Mouse (Mus musculus) lung, embryonic 15.5 days (tissue): ENCODE results near the gene Mindy4. TPM values are rescaled to one million over a fixed set of nuclear protein-coding genes. Genes with fewer than 3 reads are reported as not detected.
A peak's percentile ranks its signal among the peaks of the same experiment; 100 is the strongest.

Source experiments
- ATAC-seq: fragments of 200-750 bp; cut with Nextera tagmentation; 2 replicates; pipeline ENCODE4 v1.8.0; 2017; ENCODE audit warnings: moderate number of reproducible peaks, borderline replicate concordance; ENCODE audit not compliant: low FRiP score, low TSS enrichment; ENCODE audit errors: extremely low read depth
- H3K27ac ChIP-seq: fragments of 300-500 bp; sonication (generic); 2 replicates; pipeline ENCODE4 v1.5.1; 2015; ENCODE audit warnings: moderate library complexity, mild to moderate bottlenecking, inconsistent platforms
- H3K27me3 ChIP-seq: fragments of 300-500 bp; sonication (generic); 2 replicates; pipeline ENCODE4 v1.6.1; 2015; ENCODE audit warnings: inconsistent platforms
- H3K36me3 ChIP-seq: fragments of 300-500 bp; sonication (generic); 2 replicates; pipeline ENCODE4 v1.6.1; 2015; ENCODE audit warnings: inconsistent platforms
- H3K4me1 ChIP-seq: fragments of 300-500 bp; sonication (generic); 2 replicates; pipeline ENCODE4 v1.6.1; 2015; ENCODE audit warnings: inconsistent platforms
- H3K4me2 ChIP-seq: fragments of 300-500 bp; sonication (generic); 2 replicates; pipeline ENCODE4 v1.6.1; 2015; ENCODE audit warnings: inconsistent platforms, mild to moderate bottlenecking, moderate library complexity
- H3K4me3 ChIP-seq: fragments of 300-500 bp; sonication (generic); 2 replicates; pipeline ENCODE4 v1.5.1; 2015; ENCODE audit warnings: mild to moderate bottlenecking, inconsistent platforms
- H3K9ac ChIP-seq: fragments of 300-500 bp; sonication (generic); 2 replicates; pipeline ENCODE4 v1.6.1; 2015; ENCODE audit warnings: inconsistent platforms
- H3K9me3 ChIP-seq: fragments of 300-500 bp; sonication (generic); 2 replicates; pipeline ENCODE4 v1.6.1; 2016; ENCODE audit warnings: inconsistent platforms
- WGBS: fragments of 180-500 bp; shearing (Covaris S2); methylation state at CpG from one replicate; pipeline ENCODE4 v1.1.7; 2015; 5-methylcytosine and 5-hydroxymethylcytosine counted together
- polyA plus RNA-seq: library from polyadenylated mRNA; unstranded; fragments of >200 nt; fragmentation: Nextera tagmentation; extraction: Ambion mirVana; gene quantifications from 2 replicates; pipeline ENCODE4 v1.2.1, GENCODE M21; 2015

The Mindy4 gene
- polyA plus RNA-seq, 1 experiment from 2014 or later, result 16.4 TPM

- no peak for ATAC-seq
- H3K36me3 ChIP-seq, result no peaks in the 10 kb centered on the region
- no peak overlapping the region for H3K27ac ChIP-seq
- no peak overlapping the region for H3K4me3 ChIP-seq
- H3K4me1 ChIP-seq, result peaks cover 44% of the 10 kb centered on the region
- H3K4me2 ChIP-seq, result no peak overlapping the region
- no peaks in the 10 kb centered on the region for H3K27me3 ChIP-seq
- no peak overlapping the region for H3K9ac ChIP-seq
- no peaks in the 10 kb centered on the region for H3K9me3 ChIP-seq
- 90% methylated on average over 10 of the region's 10 CpGs for WGBS
Observed at GRCm38 (mm10) chr6:55345264-55345663, 142.1 kb downstream of the Mindy4 start.

DNA sequence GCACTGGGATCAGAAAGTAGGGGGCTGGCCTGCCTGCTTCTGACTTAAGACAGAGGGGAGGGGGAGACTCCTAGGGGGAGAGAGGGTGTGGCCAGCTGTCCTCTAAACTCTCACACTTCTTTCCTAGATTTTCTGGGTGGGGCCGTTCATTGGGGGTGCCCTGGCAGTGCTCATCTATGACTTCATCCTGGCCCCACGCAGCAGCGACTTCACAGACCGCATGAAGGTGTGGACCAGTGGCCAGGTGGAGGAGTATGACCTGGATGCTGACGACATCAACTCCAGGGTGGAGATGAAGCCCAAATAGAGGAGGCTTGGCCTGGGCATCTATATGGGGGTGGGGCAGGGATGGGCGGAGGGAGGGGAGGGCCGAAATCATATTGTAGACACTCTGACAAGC is 143.3 kb downstream of the Mindy4 start:
- ATAC-seq, result no peak
- WGBS, result 76% methylated on average over 7 of the region's 7 CpGs

DNA sequence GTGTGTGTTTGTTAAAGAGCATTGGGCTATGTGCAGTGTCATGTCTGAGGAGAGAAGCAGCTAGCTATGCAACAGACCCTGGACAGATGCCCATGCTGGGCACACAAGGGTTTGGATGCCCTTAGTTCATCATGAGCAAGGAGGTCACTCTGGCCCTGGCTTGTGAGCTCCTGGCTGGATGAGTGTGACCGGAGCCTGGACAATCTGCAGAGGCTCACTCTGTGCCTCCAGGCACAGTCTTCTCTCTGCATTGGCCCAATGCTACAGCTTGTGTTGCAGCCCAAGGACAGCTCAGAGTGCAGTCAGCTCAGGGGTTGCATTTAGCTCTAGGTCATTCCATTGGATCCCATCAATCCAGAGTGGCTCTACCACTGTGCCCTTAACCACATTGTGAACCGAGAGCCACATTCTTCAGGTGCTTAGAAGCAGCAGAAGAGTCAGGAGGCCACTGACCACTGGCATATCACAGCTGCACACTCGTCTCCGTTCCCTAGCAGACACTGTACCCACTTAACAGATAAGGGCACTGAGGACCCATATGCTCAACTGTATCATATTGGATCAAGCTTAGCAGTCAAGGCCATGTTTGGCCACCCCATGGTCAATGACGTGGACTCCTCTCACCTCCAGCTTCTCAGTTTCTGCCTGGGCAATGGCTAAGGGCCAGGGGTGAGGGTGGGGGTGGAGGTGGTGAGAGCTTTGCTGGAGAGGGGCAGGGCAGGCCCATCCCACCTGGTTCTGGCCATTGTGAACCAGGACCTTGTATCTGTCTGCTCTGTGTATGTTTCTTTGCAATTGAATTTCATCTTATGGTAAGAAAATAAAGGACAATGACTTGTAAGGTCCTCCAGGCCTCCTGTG is 144.8 kb downstream of the Mindy4 start:
- Histone ChIP-seq H3K27me3 (no peaks in the 10 kb centered on the region), H3K27ac (no peak overlapping the region), H3K9ac (no peak overlapping the region), H3K4me2 (no peak overlapping the region), H3K36me3 (no peaks in the 10 kb centered on the region), H3K9me3 (no peaks in the 10 kb centered on the region), H3K4me1 (peaks cover 19% of the 10 kb centered on the region), H3K4me3 (no peak overlapping the region)
- 81% methylated on average over 5 of the region's 5 CpGs for WGBS
- no peak for ATAC-seq

More for the DNA sequence above, 143.3 kb downstream of the Mindy4 start:
- Histone ChIP-seq H3K36me3 (no peaks in the 10 kb centered on the region), H3K9ac (no peak overlapping the region), H3K27ac (no peak overlapping the region), H3K9me3 (no peaks in the 10 kb centered on the region), H3K4me3 (no peak overlapping the region), H3K4me2 (no peak overlapping the region), H3K27me3 (no peaks in the 10 kb centered on the region), H3K4me1 (peaks cover 31% of the 10 kb centered on the region)

DNA sequence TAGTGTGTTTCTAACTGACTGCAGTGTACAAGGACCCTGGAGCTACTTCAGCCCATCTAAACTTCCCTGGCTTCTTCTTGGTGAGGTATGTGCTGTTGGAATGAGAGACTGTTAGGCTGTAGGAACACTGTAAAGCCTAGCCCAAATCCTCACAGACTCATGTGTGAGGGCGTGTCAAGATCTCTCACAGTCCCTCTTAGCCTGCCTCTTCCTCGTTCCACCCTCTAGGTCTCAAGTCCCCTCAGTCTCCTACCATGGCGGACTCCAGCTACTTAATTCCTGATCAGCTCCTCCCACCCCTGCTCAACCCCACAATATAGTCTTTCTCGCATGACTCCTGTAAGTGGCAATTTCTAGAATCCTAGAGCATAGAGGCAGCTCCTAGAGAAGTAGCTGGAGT is 146.0 kb downstream of the Mindy4 start:
- no peaks in the 10 kb centered on the region for H3K9me3 ChIP-seq
- H3K4me3 ChIP-seq, result no peak overlapping the region
- 56% methylated on average over 4 of the region's 4 CpGs for WGBS
- H3K27ac ChIP-seq, result no peak overlapping the region
- no peaks in the 10 kb centered on the region for H3K36me3 ChIP-seq
- H3K4me2 ChIP-seq, result no peak overlapping the region
- H3K9ac ChIP-seq, result no peak overlapping the region
- ATAC-seq, result peak; percentile 24; the same call in 1 of the 2 replicates
- H3K4me1 ChIP-seq, result peaks cover 8% of the 10 kb centered on the region; the same call in 1 of the 2 replicates
- H3K27me3 ChIP-seq, result no peaks in the 10 kb centered on the region

GRCm38 (mm10) chr6:55350383-55350952 is 147.3 kb downstream of the Mindy4 start:
- Histone ChIP-seq H3K4me2 (no peak overlapping the region), H3K9ac (no peak overlapping the region), H3K36me3 (no peaks in the 10 kb centered on the region), H3K27me3 (no peaks in the 10 kb centered on the region), H3K27ac (no peak overlapping the region), H3K4me1 (peaks cover 15% of the 10 kb centered on the region), H3K9me3 (no peaks in the 10 kb centered on the region), H3K4me3 (no peak overlapping the region)
- 87% methylated on average over 6 of the region's 6 CpGs for WGBS
- no peak for ATAC-seq

- Histone ChIP-seq H3K4me1 (peaks cover 27% of the 10 kb centered on the region), H3K9ac (no peak overlapping the region), H3K9me3 (no peaks in the 10 kb centered on the region), H3K4me3 (no peak overlapping the region), H3K27me3 (no peaks in the 10 kb centered on the region), H3K36me3 (no peaks in the 10 kb centered on the region), H3K4me2 (no peak overlapping the region), H3K27ac (no peak overlapping the region)
- 47% methylated on average over 7 of the region's 7 CpGs for WGBS
- no peak for ATAC-seq
Observed at GRCm38 (mm10) chr6:55351712-55352111, 148.5 kb downstream of the Mindy4 start.

- Histone ChIP-seq H3K9me3 (no peaks in the 10 kb centered on the region), H3K27ac (no peak overlapping the region), H3K36me3 (no peaks in the 10 kb centered on the region), H3K4me3 (no peak overlapping the region), H3K27me3 (no peaks in the 10 kb centered on the region), H3K9ac (no peak overlapping the region), H3K4me1 (peaks cover 40% of the 10 kb centered on the region), H3K4me2 (no peak overlapping the region)
- 73% methylated on average over 12 of the region's 12 CpGs for WGBS
- no peak for ATAC-seq
Observed at GRCm38 (mm10) chr6:55353711-55354445, 150.7 kb downstream of the Mindy4 start.

GRCm38 (mm10) chr6:55354456-55355117 is 151.4 kb downstream of the Mindy4 start:
- H3K4me1 ChIP-seq, result peaks cover 38% of the 10 kb centered on the region
- no peaks in the 10 kb centered on the region for H3K36me3 ChIP-seq
- no peak overlapping the region for H3K4me2 ChIP-seq
- H3K27ac ChIP-seq, result no peak overlapping the region
- WGBS, result 74% methylated on average over 4 of the region's 4 CpGs
- no peak overlapping the region for H3K4me3 ChIP-seq
- no peak overlapping the region for H3K9ac ChIP-seq
- no peaks in the 10 kb centered on the region for H3K9me3 ChIP-seq
- H3K27me3 ChIP-seq, result no peaks in the 10 kb centered on the region
- no peak for ATAC-seq

DNA sequence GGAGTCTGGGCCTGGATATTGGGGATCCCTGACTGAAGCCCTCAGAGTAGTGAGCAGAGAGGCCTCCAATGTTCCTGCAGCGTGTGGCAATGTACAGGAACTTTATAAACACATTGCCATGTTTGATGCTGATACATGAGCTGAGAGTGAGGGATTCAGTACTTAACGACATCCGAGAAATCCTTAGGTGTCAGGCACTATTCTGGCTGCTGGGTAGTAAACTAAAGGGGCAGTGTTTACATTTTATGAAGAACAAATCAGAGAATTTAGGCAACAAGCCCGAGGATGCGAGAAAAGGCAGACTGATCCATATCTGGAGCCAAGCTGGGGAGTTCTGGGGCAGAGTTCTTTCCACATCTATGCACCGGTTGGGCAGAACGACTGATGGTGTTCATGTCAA is 152.4 kb downstream of the Mindy4 start:
- no peaks in the 10 kb centered on the region for H3K27me3 ChIP-seq
- H3K27ac ChIP-seq, result peak overlapping the region; percentile 22; the same call in 1 of the 2 replicates
- H3K4me3 ChIP-seq, result no peak overlapping the region
- no peak overlapping the region for H3K9ac ChIP-seq
- no peaks in the 10 kb centered on the region for H3K36me3 ChIP-seq
- no peaks in the 10 kb centered on the region for H3K9me3 ChIP-seq
- 36% methylated on average over 7 of the region's 7 CpGs for WGBS
- peak; percentile 50; the same call in 1 of the 2 replicates for ATAC-seq
- H3K4me1 ChIP-seq, result peaks cover 38% of the 10 kb centered on the region
- H3K4me2 ChIP-seq, result no peak overlapping the region

- 18% methylated on average over 5 of the region's 5 CpGs for whole genome bisulfite sequencing
- H3K9me3 ChIP-seq, result no peaks in the 10 kb centered on the region
- H3K4me2 ChIP-seq, result no peak overlapping the region
- no peak overlapping the region for H3K9ac ChIP-seq
- H3K36me3 ChIP-seq, result no peaks in the 10 kb centered on the region
- peak overlapping the region; percentile 39; the same call in 1 of the 2 replicates for H3K27ac ChIP-seq
- H3K4me1 ChIP-seq, result peaks cover 38% of the 10 kb centered on the region
- no peak for ATAC-seq
- no peaks in the 10 kb centered on the region for H3K27me3 ChIP-seq
- H3K4me3 ChIP-seq, result no peak overlapping the region
Observed at GRCm38 (mm10) chr6:55356017-55356703, 153.0 kb downstream of the Mindy4 start.

DNA sequence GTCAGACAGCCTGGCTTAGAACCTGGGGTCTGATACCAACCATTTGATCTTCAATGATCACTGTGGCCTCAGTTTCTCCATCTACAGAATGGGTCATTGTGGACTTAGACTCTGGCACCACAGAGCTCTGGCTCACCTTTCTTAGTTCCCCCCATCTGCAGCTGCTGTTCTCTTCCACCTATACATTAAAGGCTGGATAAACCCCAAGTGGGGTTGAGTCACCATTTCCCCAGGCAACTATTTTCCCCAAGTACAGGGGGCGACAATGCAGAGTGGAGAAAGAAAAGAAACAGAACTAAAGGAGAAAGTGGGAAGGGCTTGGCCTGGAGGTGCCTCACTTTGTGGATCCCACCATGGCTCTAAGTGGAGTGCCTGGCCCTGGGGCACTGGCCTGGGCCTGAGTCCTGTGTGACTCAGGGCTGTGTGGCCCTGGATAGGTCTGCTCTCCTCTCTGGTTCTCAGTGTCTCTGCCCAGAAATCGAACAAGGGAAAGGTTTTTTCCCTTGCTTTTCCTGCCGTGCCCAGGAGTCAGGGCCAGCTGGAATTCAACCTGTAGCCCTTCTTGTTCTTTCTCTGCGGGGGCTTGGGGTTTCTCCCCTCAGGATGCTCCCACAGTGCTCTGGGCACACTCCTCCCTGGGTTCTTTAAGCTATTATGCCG is 153.9 kb downstream of the Mindy4 start:
- no peak for ATAC-seq
- Histone ChIP-seq H3K4me3 (no peak overlapping the region), H3K4me2 (no peak overlapping the region), H3K9ac (no peak overlapping the region), H3K27me3 (no peaks in the 10 kb centered on the region), H3K36me3 (no peaks in the 10 kb centered on the region), H3K27ac (peak overlapping the region; percentile 20; the same call in 1 of the 2 replicates), H3K9me3 (no peaks in the 10 kb centered on the region), H3K4me1 (peaks cover 38% of the 10 kb centered on the region)
- WGBS, result 59% methylated on average over 5 of the region's 5 CpGs
